Mouse (Mus musculus): ENCODE results near the gene Prpsap2.

DNA sequence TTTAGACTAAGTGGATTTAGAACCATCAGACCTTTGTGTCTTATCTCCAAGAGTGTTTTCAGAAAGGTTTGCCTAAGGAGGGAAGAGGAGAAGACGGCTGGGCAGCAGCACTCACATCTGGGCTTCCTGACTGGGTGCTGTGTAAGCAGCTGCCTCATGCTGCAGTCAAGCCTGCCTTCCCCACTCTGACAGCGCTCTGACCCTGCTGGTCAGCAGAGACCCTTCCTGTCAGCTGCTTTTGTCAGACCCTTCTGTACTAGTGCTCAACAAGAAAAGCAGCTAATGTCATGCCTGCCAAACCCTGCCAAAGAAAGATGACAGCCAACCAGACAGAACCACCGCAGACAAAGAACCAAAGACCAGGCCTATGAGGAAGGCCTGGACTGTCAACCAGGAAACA is 18.1 kb downstream of the Prpsap2 start:
- TF ChIP-seq POLR2A (IDR thresholded peaks at IDR 0.05; ENCODE audit: insufficient read depth, low read depth, low read length) (no peak), CTCF (IDR thresholded peaks at IDR 0.05) (no peak), EP300 (IDR thresholded peaks at IDR 0.05; ENCODE audit: insufficient read depth, low read depth, low read length) (no peak)

Measured in heart, adult 2 months (tissue).